Mouse (Mus musculus) lung, postnatal 0 days (tissue): ENCODE results near the gene Vegfb. TPM values are rescaled to one million over a fixed set of nuclear protein-coding genes. Genes with fewer than 3 reads are reported as not detected.

ENCODE experiments used
- ATAC-seq: fragments of 200-750 bp; cut with Nextera tagmentation; 2 replicates; pipeline ENCODE4 v1.8.0; 2017; ENCODE audit warnings: moderate library complexity
- DNase-seq: peaks from one replicate; pipeline ENCODE4 v3.0.0-alpha.2; 2016; ENCODE audit warnings: low spot score
- H3K27ac ChIP-seq: fragments of 300-500 bp; sonication (generic); 2 replicates; pipeline ENCODE4 v1.5.1; 2014; ENCODE audit warnings: antibody characterized with exemption, mild to moderate bottlenecking, low read length, mixed read lengths
- H3K27me3 ChIP-seq: fragments of 300-500 bp; sonication (generic); replicated peaks from 2 replicates; pipeline ENCODE4 v1.6.1; 2014; ENCODE audit warnings: low read length, mixed read lengths; ENCODE audit not compliant: insufficient read depth
- H3K36me3 ChIP-seq: fragments of 300-500 bp; sonication (generic); 2 replicates; pipeline ENCODE4 v1.6.1; 2014; ENCODE audit warnings: low read length, mixed read lengths; ENCODE audit not compliant: insufficient read depth
- H3K4me1 ChIP-seq: fragments of 300-500 bp; sonication (generic); 2 replicates; pipeline ENCODE4 v1.6.1; 2014; ENCODE audit warnings: antibody characterized with exemption, low read depth, low read length, mixed read lengths; ENCODE audit not compliant: insufficient read depth
- H3K4me2 ChIP-seq: fragments of 300-500 bp; sonication (generic); replicated peaks from 2 replicates; pipeline ENCODE4 v1.6.1; 2014; ENCODE audit warnings: low read depth, mild to moderate bottlenecking, low read length, moderate library complexity, mixed read lengths
- H3K4me3 ChIP-seq: fragments of 300-500 bp; sonication (generic); 2 replicates; pipeline ENCODE4 v1.5.1; 2014; ENCODE audit warnings: low read depth, low read length
- H3K9ac ChIP-seq: fragments of 300-500 bp; sonication (generic); replicated peaks from 2 replicates; pipeline ENCODE4 v1.6.1; 2014; ENCODE audit warnings: low read depth, mild to moderate bottlenecking
- H3K9me3 ChIP-seq: fragments of 300-500 bp; sonication (generic); 2 replicates; pipeline ENCODE4 v1.6.1; 2016; ENCODE audit warnings: low read length, mixed read lengths
- CTCF ChIP-seq: IDR thresholded peaks from 2 replicates; pipeline ENCODE4 v1.5.1; 2016; ENCODE audit warnings: antibody characterized with exemption, mild to moderate bottlenecking
- EP300 ChIP-seq: IDR thresholded peaks from 2 replicates; pipeline ENCODE4 v1.6.1; 2016; ENCODE audit warnings: antibody characterized with exemption, mild to moderate bottlenecking, control low read depth
- WGBS: fragments of 180-500 bp; shearing (Covaris S2); extraction: QIAGEN DNeasy Blood & Tissue Kit; methylation state at CpG from one replicate; pipeline ENCODE4 v1.1.7; 2014; 5-methylcytosine and 5-hydroxymethylcytosine counted together
- polyA plus RNA-seq: library from polyadenylated mRNA; unstranded; fragments of >200 nt; fragmentation: Nextera tagmentation; extraction: Ambion mirVana; gene quantifications from 2 replicates; pipeline ENCODE4 v1.2.1, GENCODE M21; 2015

Vegfb gene
- polyA plus RNA-seq, 1 experiment from 2014 or later = 27.1 TPM

DNA sequence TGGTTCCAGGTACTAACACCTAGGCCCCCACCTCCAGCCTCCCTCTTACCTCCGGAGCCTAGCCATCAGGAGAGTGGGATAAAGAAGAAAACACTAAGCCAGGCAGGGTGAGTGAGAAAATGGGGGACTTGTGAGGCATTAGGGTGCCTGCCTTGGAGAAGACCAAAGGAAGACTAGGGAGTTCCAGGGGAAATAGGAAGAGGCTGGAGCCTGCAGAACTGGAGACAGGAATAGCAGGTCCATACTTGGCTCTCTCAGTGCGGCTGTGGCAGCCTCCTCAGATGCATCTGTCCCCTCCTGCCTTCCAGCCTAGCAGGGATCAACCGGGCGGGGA, 54.4 kb downstream of the Vegfb start:
- no peak for DNase-seq
- Histone ChIP-seq H3K4me2 (no peak overlapping the region), H3K9me3 (no peaks in the 10 kb centered on the region), H3K4me1 (peaks cover 5% of the 10 kb centered on the region; the same call in 1 of the 2 replicates), H3K27ac (no peak overlapping the region), H3K36me3 (no peaks in the 10 kb centered on the region), H3K9ac (no peak overlapping the region), H3K27me3 (peaks cover 49% of the 10 kb centered on the region), H3K4me3 (no peak overlapping the region)
- WGBS = 34% methylated on average over 4 of the region's 4 CpGs
- no peak for ATAC-seq
- no peak for TF ChIP-seq CTCF
- TF ChIP-seq EP300 = no peak

Other genes starting within 250 kb of the Vegfb start
- 36.7 and 40.6 TPM in 2 replicates for gene Rps6ka4, start 147.0 kb downstream of the Vegfb start, polyA plus RNA-seq
- gene Ccdc88b, start 129.4 kb downstream of the Vegfb start, polyA plus RNA-seq = 2.9 and 6.3 TPM in 2 replicates
- 89.0 and 93.3 TPM in 2 replicates for gene Trmt112, start 78.0 kb downstream of the Vegfb start, polyA plus RNA-seq
- 437 and 450 TPM in 2 replicates for gene Prdx5, start 77.5 kb downstream of the Vegfb start, polyA plus RNA-seq
- gene Esrra, start 65.8 kb downstream of the Vegfb start, polyA plus RNA-seq = 9.8 and 12.8 TPM in 2 replicates
- gene Catsperz, start 62.3 kb downstream of the Vegfb start, polyA plus RNA-seq = 1.7 and 2.4 TPM in 2 replicates
- gene Kcnk4, start 53.1 kb downstream of the Vegfb start, polyA plus RNA-seq = 0.12 and 0.30 TPM in 2 replicates
- gene Bad, start 45.8 kb downstream of the Vegfb start, polyA plus RNA-seq = 106 TPM in 2 replicates
- gene Gpr137, start 45.2 kb downstream of the Vegfb start, polyA plus RNA-seq = 33.5 and 35.9 TPM in 2 replicates
- 60.5 and 62.7 TPM in 2 replicates for gene Ppp1r14b, start 12.7 kb downstream of the Vegfb start, polyA plus RNA-seq
- 33.6 and 40.7 TPM in 2 replicates for gene Plcb3, start 11.2 kb downstream of the Vegfb start, polyA plus RNA-seq
- gene Fkbp2, start 7.2 kb downstream of the Vegfb start, polyA plus RNA-seq = 105 and 107 TPM in 2 replicates
- 32.7 and 33.2 TPM in 2 replicates for gene Dnajc4, start 4.9 kb upstream of the Vegfb start, polyA plus RNA-seq
- 21.0 and 24.9 TPM in 2 replicates for gene Nudt22, start 8.5 kb upstream of the Vegfb start, polyA plus RNA-seq
- gene Trpt1, start 8.5 kb upstream of the Vegfb start, polyA plus RNA-seq = 11.0 and 11.5 TPM in 2 replicates
- 15.8 and 16.0 TPM in 2 replicates for gene Fermt3, start 31.8 kb upstream of the Vegfb start, polyA plus RNA-seq
- 51.8 and 58.5 TPM in 2 replicates for gene Stip1, start 52.3 kb upstream of the Vegfb start, polyA plus RNA-seq
- 16.0 and 19.4 TPM in 2 replicates for gene Macrod1, start 69.2 kb upstream of the Vegfb start, polyA plus RNA-seq
- 0.17 and 0.19 TPM in 2 replicates for gene Flrt1, start 118.1 kb upstream of the Vegfb start, polyA plus RNA-seq
- 107 and 119 TPM in 2 replicates for gene Otub1, start 218.7 kb upstream of the Vegfb start, polyA plus RNA-seq
- gene Cox8a, start 230.0 kb upstream of the Vegfb start, polyA plus RNA-seq = 889 and 976 TPM in 2 replicates